Comparison of ENCODE assay signal across 8 mouse cellular contexts in the genomic region with DNA sequence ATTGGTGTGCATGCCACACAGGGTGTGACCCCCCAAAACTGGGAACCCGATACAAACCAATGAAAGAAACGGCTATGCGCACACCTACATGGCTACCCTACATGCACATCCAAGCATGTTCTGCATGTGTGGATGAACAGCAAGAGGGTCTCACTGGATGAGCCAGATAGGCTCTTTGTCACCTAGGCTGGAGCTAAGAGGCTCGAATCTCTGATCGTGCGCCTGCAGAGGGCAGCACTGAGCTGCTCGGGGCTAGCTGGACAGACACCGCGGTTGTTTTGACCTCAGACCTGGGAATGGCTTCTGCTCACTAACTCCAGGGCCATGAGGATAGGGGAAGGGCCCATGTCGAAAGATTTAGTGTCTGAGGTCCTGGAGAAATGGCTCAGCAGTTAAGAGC. TPM values are rescaled to one million over a fixed set of nuclear protein-coding genes. Genes with fewer than 3 reads are reported as not detected.
DNase-seq lines count a peak whose midpoint lies in the region; TF ChIP-seq lines count a peak whose summit lies in the region.

No protein-coding gene starts in this region.

- peak; percentile 91 for TF ChIP-seq CTCF in C2C12 (IDR thresholded peaks at IDR 0.05; ENCODE audit: control insufficient read depth, insufficient read depth, insufficient read length)

- H3K79me3 ChIP-seq in C2C12 (ENCODE audit: low read depth) = no peaks in the 10 kb centered on the region

- H3ac ChIP-seq in C2C12 (ENCODE audit: control insufficient read depth, insufficient read length, low read depth) = no peak overlapping the region

- H3K79me2 ChIP-seq in C2C12 (ENCODE audit: control insufficient read depth, insufficient read depth) = no peaks in the 10 kb centered on the region

- no peaks in the 10 kb centered on the region for H3K36me3 ChIP-seq in C2C12 (ENCODE audit: control insufficient read depth, insufficient read depth)

- peak; percentile 71 to 89 for DNase-seq in adrenal gland, adult (ENCODE audit: inconsistent age in 2 of 2, low spot score in 1 of 2)
- DNase-seq in embryo, embryonic 11 days = peak; percentile 88
- peak; percentile 41 to 61 for DNase-seq in heart, adult 9 months (ENCODE audit: low spot score in 2 of 2)
- peak; percentile 75 to 94 for DNase-seq in kidney, postnatal 36 days
- peak; percentile 88 for DNase-seq in lung, postnatal 10 days
- DNase-seq in retina, adult 2 months (ENCODE audit: low read depth, low spot score) = peak; percentile 45
- DNase-seq in thymus, postnatal 25 days = peak; percentile 69

- H3K27me3 ChIP-seq in C2C12 (ENCODE audit: control insufficient read depth, insufficient read depth, insufficient read length) = no peaks in the 10 kb centered on the region

- no peak overlapping the region for H3K4me3 ChIP-seq in C2C12 (ENCODE audit: insufficient read depth, poor library complexity, severe bottlenecking)

TF ChIP-seq in C2C12, 6 proteins besides CTCF, POLR2A, EP300 and RAD21:
- TF ChIP-seq USF1 (IDR thresholded peaks at IDR 0.05; ENCODE audit: low read depth) (no peak), MYOD1 (IDR thresholded peaks at IDR 0.05; ENCODE audit: control insufficient read depth, insufficient read length, low read depth) (no peak), MAX (IDR thresholded peaks at IDR 0.05) (no peak), MYOG (IDR thresholded peaks at IDR 0.05; ENCODE audit: control insufficient read depth, extremely low read depth, insufficient read length) (no peak), CEBPB (IDR thresholded peaks at IDR 0.05; ENCODE audit: low read depth) (no peak), FOSL1 (IDR thresholded peaks at IDR 0.05; ENCODE audit: insufficient read depth, low read length, poor library complexity, severe bottlenecking) (no peak)

RNA-seq across cellular contexts. Expression of a gene that starts 12.9 kb away (rescaled TPM):
- polyA plus RNA-seq in C2C12 (2012; fragmentation: generic; extraction: Trizol) = not detected

RNA-seq across cellular contexts. Expression of a gene that starts 21.7 kb away (rescaled TPM):
- 0.04 TPM for polyA plus RNA-seq in C2C12 (2012; fragmentation: generic; extraction: Trizol)

RNA-seq across cellular contexts. Expression of a gene that starts 33.8 kb away (rescaled TPM):
- polyA plus RNA-seq in C2C12 (2012; fragmentation: generic; extraction: Trizol) = 0.21 TPM

RNA-seq across cellular contexts. Expression of a gene that starts 37.1 kb away (rescaled TPM):
- 1,136 TPM for polyA plus RNA-seq in C2C12 (2012; fragmentation: generic; extraction: Trizol)

RNA-seq across cellular contexts. Expression of a gene that starts 51.7 kb away (rescaled TPM):
- not detected for polyA plus RNA-seq in C2C12 (2012; fragmentation: generic; extraction: Trizol)
